Mouse (Mus musculus): Measurements from ENCODE around the gene Trim37. TPM values are rescaled to one million over a fixed set of nuclear protein-coding genes. Genes with fewer than 3 reads are reported as not detected.

Trim37 gene
- total RNA-seq, 2 experiments from 2014 or later, result 3.3 to 3.6 TPM

DNA sequence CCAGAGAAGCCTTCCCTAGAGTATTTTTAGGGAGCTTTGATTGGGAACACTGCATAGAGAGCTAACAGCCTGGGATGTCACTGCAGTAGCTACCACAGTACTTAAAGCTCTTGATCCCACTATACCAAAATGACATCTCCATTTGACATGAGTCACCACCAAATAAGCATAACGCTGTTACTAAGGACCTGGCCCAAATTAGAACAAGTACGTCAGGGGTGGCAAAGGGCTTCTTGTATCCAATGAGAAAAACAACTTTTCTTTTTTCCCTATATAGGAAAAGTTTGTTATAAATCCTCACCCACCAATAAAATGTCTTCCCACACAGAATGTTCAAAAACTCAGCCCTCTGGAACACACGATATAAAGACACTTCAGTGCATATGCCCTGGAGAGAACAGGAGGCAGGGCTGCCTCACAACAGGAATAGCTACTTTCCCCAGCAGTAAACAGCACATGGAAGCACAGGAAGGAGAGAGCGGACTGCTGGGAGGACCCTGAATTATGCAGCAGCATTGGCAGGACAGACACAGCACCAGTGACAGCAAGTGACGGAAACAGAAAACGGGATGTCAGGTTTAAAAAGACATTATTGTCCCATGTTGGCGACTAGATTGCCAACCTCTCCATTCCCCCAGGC is 112.1 kb downstream of the Trim37 start:
- no peak for TF ChIP-seq CTCF (IDR thresholded peaks at IDR 0.05)
- DNase-seq, result no peak
- peak overlapping the region; percentile 31; the same call in 1 of the 2 replicates for H3K27ac ChIP-seq
- H3K4me3 ChIP-seq, result no peak overlapping the region
- intact Hi-C loops (cut with DNase I), result no loop called here

- intact Hi-C loops (cut with DNase I), result no loop called here
- no peak overlapping the region for H3K27ac ChIP-seq
- no peak overlapping the region for H3K4me3 ChIP-seq
- no peak for TF ChIP-seq CTCF (IDR thresholded peaks at IDR 0.05)
- DNase-seq, result no peak
These were observed 113.4 kb downstream of the Trim37 start for GRCm38 (mm10) chr11:87240141-87240832.

DNA sequence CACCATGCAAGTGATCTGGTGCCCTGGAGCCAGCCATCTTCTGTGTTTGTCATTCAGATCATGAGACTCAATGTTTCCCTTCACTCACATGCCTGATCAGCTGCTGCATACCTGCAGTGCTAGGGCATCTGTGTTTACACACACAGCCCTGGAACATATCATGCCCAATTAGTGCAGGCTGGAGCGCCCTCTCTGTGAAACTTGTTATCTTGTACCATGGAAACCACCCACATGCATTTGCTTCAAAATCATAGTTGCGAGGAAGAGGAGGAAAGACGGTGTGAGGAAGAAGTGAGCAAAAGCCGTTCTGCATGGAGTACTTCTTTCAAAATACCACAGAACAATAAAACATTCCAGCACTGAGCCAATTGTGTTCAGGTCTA is 113.9 kb downstream of the Trim37 start:
- Histone ChIP-seq H3K4me3 (no peak overlapping the region), H3K27ac (no peak overlapping the region)
- TF ChIP-seq CTCF (IDR thresholded peaks at IDR 0.05), result no peak
- intact Hi-C loops (cut with DNase I), result no loop called here
- DNase-seq, result no peak

- H3K4me3 ChIP-seq, result no peak overlapping the region
- TF ChIP-seq CTCF (IDR thresholded peaks at IDR 0.05), result no peak
- no peak for DNase-seq
- H3K27ac ChIP-seq, result no peak overlapping the region
- intact Hi-C loops (cut with DNase I), result no loop called here
These were observed 114.4 kb downstream of the Trim37 start for GRCm38 (mm10) chr11:87241256-87241655.

DNA sequence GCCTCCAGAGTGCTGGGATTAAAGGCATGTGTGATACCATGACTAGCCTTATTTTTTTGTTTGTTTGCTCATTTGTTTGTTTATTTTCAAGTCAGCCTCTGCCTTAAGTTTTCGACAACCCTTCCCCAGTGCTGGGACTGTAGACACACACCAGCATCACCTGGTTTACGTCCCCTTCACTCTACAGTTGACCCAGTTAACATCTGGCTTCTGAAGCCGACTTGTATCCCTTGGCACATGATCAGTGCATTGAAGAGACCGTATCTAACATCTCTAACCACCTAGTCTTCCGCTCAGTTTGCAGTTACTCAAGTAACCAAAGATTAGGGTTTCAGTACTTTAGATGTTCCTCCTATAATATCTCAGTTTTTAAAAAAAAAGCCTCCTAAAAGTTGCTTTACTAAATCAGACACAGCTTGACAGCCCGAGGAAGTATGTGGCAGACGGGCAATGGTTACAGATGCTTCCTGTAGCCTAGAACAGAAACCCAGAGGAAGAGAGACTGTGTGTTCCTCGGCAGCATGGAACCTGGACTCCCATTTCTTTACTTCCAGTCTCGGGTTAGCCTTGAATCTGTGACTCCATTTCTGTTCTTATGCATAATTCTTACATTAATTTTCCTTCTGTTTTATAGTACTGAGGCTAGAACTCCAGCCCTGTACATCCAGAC is 118.4 kb downstream of the Trim37 start:
- no peak for TF ChIP-seq CTCF (IDR thresholded peaks at IDR 0.05)
- DNase-seq, result no peak

GRCm38 (mm10) chr11:87246107-87246651 is 119.3 kb downstream of the Trim37 start:
- no peak for DNase-seq
- Histone ChIP-seq H3K27ac (no peak overlapping the region), H3K4me3 (no peak overlapping the region)
- intact Hi-C loops (cut with DNase I), result no loop called here
- no peak for TF ChIP-seq CTCF (IDR thresholded peaks at IDR 0.05)

More for the DNA sequence above, 118.4 kb downstream of the Trim37 start:
- Histone ChIP-seq H3K27ac (no peak overlapping the region), H3K4me3 (no peak overlapping the region)
- intact Hi-C loops (cut with DNase I), result no loop called here

DNA sequence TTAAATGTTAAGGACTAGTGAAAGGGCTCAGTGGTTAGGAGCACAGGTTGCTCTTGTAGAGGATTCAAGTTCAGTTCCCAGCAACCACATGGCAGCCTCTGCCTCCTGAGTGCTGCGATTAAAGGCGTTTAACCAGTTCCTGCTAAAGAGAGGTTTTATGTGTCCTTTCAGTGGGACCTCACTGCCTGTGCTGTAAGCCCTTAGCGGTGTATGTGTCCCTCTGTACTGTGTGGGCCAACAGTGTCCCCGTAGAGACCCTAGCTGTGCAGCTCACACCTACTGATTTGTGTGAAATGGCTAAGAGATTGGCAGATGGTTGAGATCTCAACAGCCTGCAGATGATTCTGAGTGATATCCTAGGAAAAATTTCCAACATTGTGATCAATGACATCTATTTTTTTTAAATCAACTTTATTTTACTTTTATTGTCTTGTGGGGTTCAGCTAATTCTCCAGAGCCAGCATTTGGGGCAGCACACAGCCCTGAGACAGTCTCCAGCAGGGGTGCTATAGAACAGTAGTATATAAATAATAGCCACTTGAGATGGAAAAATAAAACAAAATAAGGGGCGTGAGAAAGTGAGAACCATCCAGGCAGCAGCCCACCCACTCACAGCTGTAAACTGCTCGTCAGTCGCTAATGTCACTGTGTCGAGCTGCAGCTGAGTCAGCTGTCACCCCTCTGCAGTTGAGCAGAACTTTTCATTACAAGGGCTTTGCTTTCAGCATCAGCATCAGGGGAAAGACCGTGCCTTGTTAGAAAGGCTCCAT is 120.0 kb downstream of the Trim37 start:
- Histone ChIP-seq H3K27ac (peak overlapping the region; percentile 43), H3K4me3 (no peak overlapping the region)

GRCm38 (mm10) chr11:87247494-87247866 is 120.6 kb downstream of the Trim37 start:
- H3K27ac ChIP-seq, result peak overlapping the region; percentile 43
- intact Hi-C loops (cut with DNase I), result no loop called here
- no peak for DNase-seq
- TF ChIP-seq CTCF (IDR thresholded peaks at IDR 0.05), result no peak
- H3K4me3 ChIP-seq, result no peak overlapping the region

More for the DNA sequence above, 120.0 kb downstream of the Trim37 start:
- TF ChIP-seq CTCF (IDR thresholded peaks at IDR 0.05), result peak; percentile 19; the same call in 1 of the 2 replicates
- DNase-seq, result no peak
- intact Hi-C loops (cut with DNase I), result no loop called here

GRCm38 (mm10) chr11:87250132-87250531 is 123.3 kb downstream of the Trim37 start:
- no peak overlapping the region for H3K4me3 ChIP-seq
- no peak for DNase-seq
- intact Hi-C loops (cut with DNase I), result no loop called here
- H3K27ac ChIP-seq, result no peak overlapping the region
- TF ChIP-seq CTCF (IDR thresholded peaks at IDR 0.05), result no peak

- H3K27ac ChIP-seq, result no peak overlapping the region
- H3K4me3 ChIP-seq, result no peak overlapping the region
- intact Hi-C loops (cut with DNase I), result no loop called here
- TF ChIP-seq CTCF (IDR thresholded peaks at IDR 0.05), result no peak
- no peak for DNase-seq
These were observed 126.4 kb downstream of the Trim37 start for GRCm38 (mm10) chr11:87253294-87253693.

DNA sequence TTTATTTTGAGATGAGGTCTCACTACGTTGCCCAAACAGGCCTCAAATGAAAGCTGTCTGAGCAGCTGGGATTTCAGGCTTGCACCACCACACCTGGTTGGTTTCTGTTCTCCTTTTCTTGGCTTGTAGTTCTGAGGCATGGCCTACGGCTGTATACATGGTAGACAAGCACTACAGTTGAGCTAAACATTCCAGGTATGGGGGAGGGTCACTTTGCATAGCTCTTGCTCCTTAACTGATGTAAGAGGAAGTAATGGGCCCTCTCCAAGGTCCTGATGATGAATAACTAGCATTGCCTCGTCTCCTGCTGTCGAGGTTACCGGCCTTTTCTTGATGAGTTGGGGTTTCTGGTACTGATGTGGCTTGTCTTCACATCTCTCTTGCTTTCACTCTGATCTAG is 127.3 kb downstream of the Trim37 start:
- intact Hi-C loops (cut with DNase I), result no loop called here
- H3K4me3 ChIP-seq, result no peak overlapping the region
- no peak for DNase-seq
- H3K27ac ChIP-seq, result no peak overlapping the region
- no peak for TF ChIP-seq CTCF (IDR thresholded peaks at IDR 0.05)

DNA sequence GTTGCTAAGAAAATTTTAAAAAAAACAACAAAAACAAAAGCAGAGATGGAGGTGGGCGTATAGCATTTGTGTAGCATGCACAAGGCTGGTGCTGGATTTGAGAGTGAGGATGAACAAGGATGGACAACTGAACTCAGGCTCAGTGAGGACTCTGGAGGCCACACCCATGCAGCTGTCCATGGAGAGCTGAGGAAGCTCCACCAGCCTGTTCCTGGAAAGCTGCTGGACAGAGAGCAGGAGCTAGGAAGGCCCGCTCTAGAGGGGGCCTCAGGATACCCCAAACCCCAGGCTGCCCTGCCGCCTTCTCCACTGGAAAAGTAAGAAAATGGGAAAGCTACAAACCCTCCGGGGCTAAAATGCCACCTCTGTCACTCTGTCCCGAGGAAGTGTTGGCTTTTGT is 130.4 kb downstream of the Trim37 start:
- Histone ChIP-seq H3K4me3 (no peak overlapping the region), H3K27ac (no peak overlapping the region)
- intact Hi-C loops (cut with DNase I), result no loop called here
- TF ChIP-seq CTCF (IDR thresholded peaks at IDR 0.05), result no peak
- no peak for DNase-seq
